Mouse (Mus musculus): Measurements from ENCODE around the gene Tssk3. TPM values are rescaled to one million over a fixed set of nuclear protein-coding genes. Genes with fewer than 3 reads are reported as not detected.
"Not testable (repeated sequence)": the region's sequence is repeated elsewhere in the genome, so short reads cannot be mapped to it uniquely, and the experiment has no call there.

Gene Tssk3
- 0.15 TPM in 1 of 2 replicates, not detected in the other for polyA plus RNA-seq (2012; rRNA removed)

GRCm38 (mm10) chr4:129490972-129491880, at the start of gene Tssk3, which contains the start of gene Fam229a:
Gene Tssk3 (minus strand): TSS chr4:129491022.
Gene Fam229a (plus strand): TSS chr4:129491190.
- peak; percentile 47 for DNase-seq (ENCODE audit: low spot score)

DNA sequence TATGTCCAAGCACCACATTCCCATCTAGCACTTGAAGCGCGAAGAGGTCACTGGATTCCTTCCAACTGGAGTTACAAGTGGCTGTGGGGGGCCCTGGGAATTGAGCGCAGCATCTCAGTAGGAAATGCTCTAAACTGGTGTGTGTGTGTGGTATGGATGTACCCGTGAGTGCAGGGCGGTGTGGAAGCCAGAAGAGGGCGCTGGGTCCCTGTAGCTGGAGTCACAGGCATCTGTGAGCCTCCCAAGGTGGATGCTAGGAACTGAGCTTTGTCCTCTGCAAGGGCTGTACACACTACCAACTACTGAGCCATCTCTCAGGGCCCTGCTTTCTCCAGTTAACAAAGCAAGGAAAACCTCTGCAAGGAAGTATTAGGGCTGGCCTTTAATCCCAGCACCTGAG, 49.2 kb upstream of the Tssk3 start:
- DNase-seq (ENCODE audit: low spot score) = no peak

DNA sequence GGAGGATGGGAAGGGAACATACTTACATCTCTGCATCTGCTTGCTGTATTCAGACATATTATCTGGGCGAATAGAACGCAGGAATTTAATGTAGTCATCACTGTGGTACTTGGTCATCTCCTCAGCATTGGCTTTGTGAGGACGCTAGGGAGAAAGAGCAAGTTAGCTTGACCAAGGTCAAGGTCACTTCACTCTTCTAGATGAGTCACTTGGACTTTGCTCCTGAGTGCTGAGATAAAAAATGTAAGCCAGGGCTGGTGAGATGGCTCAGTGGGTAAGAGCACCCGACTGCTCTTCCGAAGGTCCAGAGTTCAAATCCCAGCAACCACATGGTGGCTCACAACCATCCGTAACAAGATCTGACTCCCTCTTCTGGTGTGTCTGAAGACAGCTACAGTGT, 38.1 kb upstream of the Tssk3 start:
- DNase-seq (ENCODE audit: low spot score) = not testable (repeated sequence)

GRCm38 (mm10) chr4:129525889-129526288, 35.1 kb upstream of the Tssk3 start:
- DNase-seq (ENCODE audit: low spot score) = no peak

DNA sequence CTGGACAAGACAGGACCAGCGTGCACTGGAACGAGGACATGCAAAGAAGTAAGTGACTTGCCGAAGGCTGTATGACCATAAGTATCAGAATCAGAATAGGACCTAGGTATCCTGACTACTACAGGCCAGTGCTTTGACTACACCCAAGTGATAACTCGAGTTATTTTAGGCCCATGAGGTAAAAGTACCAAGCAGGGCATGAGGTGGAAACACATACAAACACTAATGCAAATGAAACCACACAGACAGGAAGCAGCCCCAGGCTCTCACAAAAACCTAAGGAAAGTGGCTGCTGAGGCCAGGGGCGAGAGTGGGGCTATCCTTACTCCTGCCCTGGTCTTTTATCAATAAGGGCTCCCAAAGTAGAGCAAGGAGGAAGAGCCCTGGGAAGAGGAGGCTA, 34.5 kb upstream of the Tssk3 start:
- no peak for DNase-seq (ENCODE audit: low spot score)

DNA sequence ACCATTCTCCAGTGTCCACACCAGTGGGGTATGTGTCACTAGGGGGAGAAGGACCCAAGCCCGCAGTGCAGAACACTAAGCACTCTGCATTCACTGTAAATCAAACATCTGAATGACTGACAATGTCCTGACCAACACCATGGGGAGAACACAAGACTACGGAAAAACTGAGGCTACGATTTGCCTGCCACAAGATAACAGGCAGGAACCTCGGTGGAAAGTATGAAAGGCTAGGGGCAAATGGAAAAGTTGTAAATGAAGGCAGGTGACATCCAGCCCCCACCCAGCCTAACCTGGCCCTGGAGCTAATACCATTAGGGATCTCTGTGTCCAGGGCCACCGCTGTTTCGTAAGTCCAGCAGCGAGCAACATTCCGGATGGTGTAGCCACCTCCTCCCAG, 27.7 kb upstream of the Tssk3 start:
- DNase-seq (ENCODE audit: low spot score) = no peak

GRCm38 (mm10) chr4:129516925-129517324, 26.1 kb upstream of the Tssk3 start:
- no peak for DNase-seq (ENCODE audit: low spot score)

GRCm38 (mm10) chr4:129514300-129514898, 23.6 kb upstream of the Tssk3 start:
- peak; percentile 49 for DNase-seq (ENCODE audit: low spot score)

DNA sequence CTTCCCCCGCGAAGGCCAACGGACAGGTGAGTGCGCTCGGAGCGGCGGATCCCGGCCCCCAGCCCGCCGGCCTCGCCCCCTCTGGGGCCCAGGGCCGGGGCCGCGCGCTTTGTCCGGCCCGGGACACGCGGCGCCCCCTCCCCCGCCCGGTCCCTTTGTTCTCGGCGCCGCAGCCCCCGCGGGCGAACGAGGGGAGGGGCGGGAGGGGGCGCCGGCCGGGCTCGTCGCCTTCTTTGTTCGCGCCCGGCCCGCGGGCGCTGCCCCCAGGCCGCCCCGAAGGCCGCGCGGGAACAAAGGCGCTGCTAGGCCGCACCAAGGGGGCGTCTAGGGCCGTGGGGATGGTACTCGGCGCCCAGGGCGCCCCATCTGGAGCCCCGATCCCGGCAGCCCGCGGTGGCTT, 23.1 kb upstream of the Tssk3 start:
- DNase-seq (ENCODE audit: low spot score) = no peak

DNA sequence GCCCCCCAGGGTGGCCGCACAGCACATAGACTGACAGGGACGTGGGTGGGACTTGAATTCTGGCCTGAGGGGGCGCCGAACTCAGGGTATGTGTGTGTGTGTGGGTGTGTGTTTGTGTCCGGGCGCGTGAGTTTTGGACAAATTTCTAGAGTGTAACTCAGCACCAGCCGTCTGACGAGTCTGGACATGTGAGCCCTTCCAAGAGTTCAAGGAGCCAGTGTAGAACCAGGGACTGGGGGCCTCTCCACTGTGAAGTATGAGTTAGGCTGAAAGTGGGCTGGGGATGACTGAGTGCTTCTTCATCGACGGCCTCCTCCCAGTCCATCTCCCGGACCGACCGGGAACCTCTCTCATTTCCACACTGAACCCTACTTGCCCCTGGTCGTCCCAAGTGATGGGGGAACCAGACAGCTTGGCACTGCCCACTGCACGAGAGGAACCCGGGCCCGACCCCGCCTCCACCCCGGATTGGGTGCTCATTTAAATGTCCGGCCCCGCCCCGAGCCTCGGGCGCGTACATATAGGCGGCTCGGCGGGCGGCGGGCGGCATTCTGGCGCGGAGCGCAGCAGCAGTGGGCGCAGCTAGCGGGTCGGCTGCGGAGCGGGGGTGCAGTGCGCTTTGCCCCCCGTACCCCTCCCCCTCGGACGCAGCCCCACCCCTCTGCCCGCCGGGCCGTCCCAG, 22.4 kb upstream of the Tssk3 start, which contains the start of gene Marcksl1:
Marcksl1 (plus strand) TSS at position 496 of the 682 bp plus-strand sequence.
- peak; percentile 84 for DNase-seq (ENCODE audit: low spot score)

DNA sequence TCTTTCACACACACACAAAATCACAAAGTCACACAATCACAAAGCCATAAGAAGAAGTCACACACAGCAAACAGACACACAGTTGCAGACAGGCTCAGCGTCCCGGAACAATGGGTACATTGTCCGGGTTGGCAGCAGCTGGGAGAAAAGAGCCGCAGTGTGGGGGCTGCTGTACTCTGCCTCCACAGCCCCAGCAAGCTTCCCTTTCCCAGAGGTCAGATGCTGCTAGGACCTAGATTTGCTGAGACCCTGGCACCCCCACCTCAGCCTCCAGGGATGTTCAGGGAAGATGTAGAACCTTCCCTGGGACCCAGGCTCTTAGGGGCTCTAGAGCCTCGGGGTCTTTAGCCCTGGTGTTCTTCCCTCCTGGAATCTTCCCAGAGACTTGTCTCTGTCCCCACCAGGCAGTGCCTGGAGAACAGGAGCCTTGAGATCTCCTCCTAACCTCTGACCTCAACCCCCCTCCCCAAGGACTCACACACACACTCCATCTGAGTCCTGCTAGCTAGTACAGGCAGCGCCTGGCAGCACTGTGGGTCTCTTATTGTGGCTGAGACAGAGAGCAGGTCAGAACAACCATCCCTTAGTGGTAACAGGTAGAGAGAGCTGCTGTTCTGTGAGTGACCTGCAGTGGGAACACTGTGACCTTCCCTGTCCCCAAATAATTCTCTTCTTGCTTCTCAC, 20.7 kb upstream of the Tssk3 start:
- no peak for DNase-seq (ENCODE audit: low spot score)

GRCm38 (mm10) chr4:129510723-129511412, 20.0 kb upstream of the Tssk3 start:
- no peak for DNase-seq (ENCODE audit: low spot score)

DNA sequence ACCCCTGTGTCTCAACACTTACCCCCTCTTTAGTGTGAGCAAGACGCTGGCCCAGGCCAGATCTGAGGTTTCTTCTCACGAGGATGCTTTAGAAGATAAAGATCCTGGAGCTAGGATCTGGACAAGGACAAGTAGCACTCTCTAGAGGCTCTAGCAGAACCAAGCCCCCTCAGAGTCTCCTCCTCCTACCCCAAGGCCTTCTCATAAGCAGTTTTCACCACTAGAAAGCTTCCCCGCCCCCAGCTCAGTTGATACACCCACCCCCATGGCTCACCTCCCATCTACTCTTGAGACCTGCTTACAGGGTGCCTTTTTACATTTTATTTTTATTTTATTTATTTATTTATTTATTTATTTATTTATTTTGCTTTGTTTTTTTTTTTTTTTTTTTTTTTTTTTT, 18.8 kb upstream of the Tssk3 start:
- DNase-seq (ENCODE audit: low spot score) = no peak

DNA sequence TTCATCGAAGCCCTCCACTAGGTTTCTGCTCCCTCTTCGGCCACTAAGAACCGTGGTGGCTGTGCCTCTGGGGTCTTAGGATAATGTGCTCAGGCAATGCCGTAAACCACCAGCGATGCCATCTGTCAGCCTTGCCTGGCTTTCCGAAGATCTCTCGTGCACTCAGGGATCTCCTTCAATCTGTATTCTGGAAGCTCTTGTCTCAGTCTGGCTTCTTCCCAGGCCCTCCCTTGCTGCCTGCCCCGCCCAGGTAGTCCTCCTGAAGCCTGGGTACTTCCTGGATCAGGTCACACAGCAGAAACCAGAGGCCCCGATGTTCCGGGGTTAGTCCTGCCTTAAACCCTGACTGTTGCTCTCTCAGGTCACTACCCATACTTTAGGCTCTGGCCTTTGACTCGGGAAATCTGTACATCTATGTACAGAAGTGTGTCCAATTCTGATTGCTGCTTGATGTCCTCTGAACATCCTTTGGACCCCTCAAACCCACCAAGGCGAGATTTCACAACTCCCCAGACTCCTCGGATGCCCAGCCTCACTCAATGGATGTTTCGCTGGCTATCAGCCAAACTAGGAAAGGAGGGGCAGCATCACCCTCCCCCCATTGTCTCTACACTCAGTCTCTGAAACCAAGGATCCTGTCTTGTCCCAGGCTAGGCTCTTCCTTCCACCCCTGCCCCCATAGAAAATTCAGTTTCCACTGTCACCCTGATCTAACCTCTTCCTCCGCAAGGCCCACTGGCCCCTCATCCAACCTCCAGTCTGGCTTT, 18.2 kb upstream of the Tssk3 start:
- DNase-seq (ENCODE audit: low spot score) = no peak

DNA sequence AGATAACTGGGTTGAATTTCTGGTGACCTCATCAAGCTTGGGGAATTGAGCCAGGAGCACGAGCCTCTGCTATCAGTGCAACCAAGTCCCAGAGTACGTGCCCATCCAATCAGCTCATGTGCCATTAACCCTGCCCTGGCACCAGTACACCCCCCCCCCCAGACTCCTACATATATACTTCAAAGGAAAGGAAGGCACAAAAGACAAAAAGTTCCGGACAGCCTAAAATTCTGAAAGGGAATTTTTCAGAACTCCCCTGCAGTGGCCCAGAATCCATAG, 17.4 kb upstream of the Tssk3 start:
- no peak for DNase-seq (ENCODE audit: low spot score)

- DNase-seq (ENCODE audit: low spot score) = no peak
Observed at GRCm38 (mm10) chr4:129507434-129508236, 16.8 kb upstream of the Tssk3 start.

- no peak for DNase-seq (ENCODE audit: low spot score)
Observed at GRCm38 (mm10) chr4:129505511-129505910, 14.7 kb upstream of the Tssk3 start.

DNA sequence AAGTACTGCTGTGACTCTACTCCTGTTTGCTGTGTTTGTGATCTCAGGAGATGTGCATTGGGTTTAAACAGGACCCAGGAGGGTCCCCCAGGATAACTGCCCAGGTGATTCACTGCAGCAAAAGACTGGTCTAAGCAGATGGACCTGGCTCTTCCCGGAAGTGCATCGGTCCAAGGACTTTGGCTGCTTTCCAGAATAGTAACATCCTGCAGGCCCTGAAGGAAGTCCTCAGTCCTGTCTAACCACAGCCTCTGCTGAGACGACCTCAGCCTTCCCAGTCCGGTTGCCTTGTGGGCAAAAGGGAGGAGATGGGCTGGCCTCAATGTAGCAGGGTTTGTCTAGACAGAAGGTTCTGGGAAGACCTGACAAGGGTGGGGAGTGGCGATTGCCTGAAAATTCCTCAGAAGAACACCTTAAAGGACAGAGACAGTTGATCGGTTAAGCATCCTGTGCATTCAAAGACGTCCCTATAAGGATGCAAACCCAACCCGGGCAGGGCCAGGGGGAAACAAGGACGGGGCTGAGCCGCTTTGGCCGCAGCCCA, 12.2 kb upstream of the Tssk3 start:
- DNase-seq (ENCODE audit: low spot score) = no peak

DNA sequence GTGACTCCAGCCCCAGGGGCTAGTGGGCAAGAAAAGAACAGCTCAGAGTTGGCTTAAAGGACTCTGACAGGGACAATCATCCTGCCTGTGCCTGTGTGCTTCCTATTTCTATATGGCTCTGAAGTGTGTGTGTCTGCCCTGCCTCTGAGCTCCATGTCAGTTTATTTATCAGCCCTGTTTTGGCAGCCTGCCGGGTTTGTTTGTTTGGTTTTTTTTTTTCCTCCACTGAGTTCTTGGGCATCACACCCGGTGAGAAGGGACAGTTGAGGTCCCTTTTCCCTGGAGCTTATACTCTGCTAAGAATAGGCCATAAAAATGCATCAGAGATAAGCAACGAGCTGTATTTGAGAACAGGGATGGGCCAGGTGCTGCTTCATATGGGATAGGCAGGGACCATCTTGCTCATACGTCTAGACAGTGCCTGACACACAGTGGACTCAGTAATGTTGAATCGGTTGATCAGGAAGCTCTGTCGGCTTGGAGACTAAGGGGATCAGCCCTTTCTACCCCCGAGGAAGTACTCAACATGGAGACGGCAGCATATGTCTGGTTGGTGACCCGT, 11.6 kb upstream of the Tssk3 start:
- DNase-seq (ENCODE audit: low spot score) = no peak

All from urinary bladder, adult 2 months (tissue).